Mouse (Mus musculus): ENCODE results near the gene Nudt16l1.

DNA sequence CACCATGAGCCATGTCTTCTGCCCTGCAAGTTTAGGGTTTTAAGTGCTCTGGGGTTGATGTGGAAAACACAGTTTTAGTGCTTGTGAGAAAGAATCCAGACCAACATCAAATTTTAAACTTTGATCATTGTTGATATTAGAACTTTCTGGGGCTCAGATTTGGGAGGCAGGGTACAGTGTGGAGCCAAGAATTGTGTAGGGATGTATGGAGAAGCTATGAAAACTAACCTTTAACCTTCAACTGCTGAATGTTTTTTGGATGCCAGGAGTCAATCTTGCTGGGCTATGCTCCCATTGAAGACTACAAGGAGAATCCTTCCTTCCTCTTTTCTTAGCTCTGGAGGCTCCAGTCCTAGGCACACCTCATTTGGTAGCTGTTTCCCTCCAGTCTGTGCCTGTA lies 32.0 kb upstream of the Nudt16l1 start:
- TF ChIP-seq POLR2A (IDR thresholded peaks at IDR 0.05; ENCODE audit: insufficient read depth, low read length) (no peak), CTCF (IDR thresholded peaks at IDR 0.05; ENCODE audit: low read depth, low read length) (no peak), EP300 (IDR thresholded peaks at IDR 0.05; ENCODE audit: insufficient read depth, low read depth, low read length) (no peak)

Measured in ES-Bruce4 (cell line).